Mouse (Mus musculus) kidney, adult 8-10 months (tissue): ENCODE results near the gene Rabgap1l.
A peak's percentile ranks its signal among the peaks of the same experiment; 100 is the strongest.

Experiments
- DNase-seq, 2 experiments: peaks; one replicate each; pipeline ENCODE4 v3.0.0; 2022

The Rabgap1l gene

GRCm38 (mm10) chr1:160227850-160228249 lies 565.2 kb downstream of the Rabgap1l start:
- no peak for DNase-seq

GRCm38 (mm10) chr1:160227196-160227595 lies 565.8 kb downstream of the Rabgap1l start:
- no peak for DNase-seq

GRCm38 (mm10) chr1:160224093-160224492 lies 568.9 kb downstream of the Rabgap1l start:
- DNase-seq, result no peak

GRCm38 (mm10) chr1:160217898-160218297 lies 575.1 kb downstream of the Rabgap1l start:
- no peak for DNase-seq

GRCm38 (mm10) chr1:160214171-160214570 lies 578.8 kb downstream of the Rabgap1l start:
- DNase-seq, result no peak

- peak; percentile 99 to 100 for DNase-seq
These were observed 580.0 kb downstream of the Rabgap1l start, which contains the start of gene Cacybp for GRCm38 (mm10) chr1:160212703-160213669. TSS of gene Cacybp (minus strand) at chr1:160212875.

- no peak for DNase-seq
These were observed 580.8 kb downstream of the Rabgap1l start for GRCm38 (mm10) chr1:160212123-160212691.

- no peak for DNase-seq
These were observed 581.4 kb downstream of the Rabgap1l start for GRCm38 (mm10) chr1:160211597-160212122.

- no peak for DNase-seq
These were observed 582.4 kb downstream of the Rabgap1l start for GRCm38 (mm10) chr1:160210566-160210965.

- DNase-seq, result no peak
These were observed 583.2 kb downstream of the Rabgap1l start for GRCm38 (mm10) chr1:160209844-160210243.

GRCm38 (mm10) chr1:160205486-160205885 lies 587.5 kb downstream of the Rabgap1l start:
- DNase-seq, result no peak

- DNase-seq, result no peak
These were observed 597.7 kb downstream of the Rabgap1l start for GRCm38 (mm10) chr1:160195337-160195663.

- peak; percentile 99 for DNase-seq
These were observed 598.3 kb downstream of the Rabgap1l start, which contains the start of gene Mrps14 for GRCm38 (mm10) chr1:160194529-160195336. TSS of gene Mrps14 (plus strand) at chr1:160195215.

- DNase-seq, result peak in 1 of 2 experiments; percentile 41
These were observed 608.5 kb downstream of the Rabgap1l start for GRCm38 (mm10) chr1:160184506-160184905.

- DNase-seq, result no peak
These were observed 611.8 kb downstream of the Rabgap1l start for GRCm38 (mm10) chr1:160181216-160181615.

GRCm38 (mm10) chr1:160176903-160177302 lies 616.1 kb downstream of the Rabgap1l start:
- no peak for DNase-seq
